Mouse (Mus musculus) layer of hippocampus, adult 8-10 months (tissue): ENCODE measurements around the gene Pm20d1. TPM values are rescaled to one million over a fixed set of nuclear protein-coding genes. Genes with fewer than 3 reads are reported as not detected.
"Not testable (repeated sequence)": the region's sequence is repeated elsewhere in the genome, so short reads cannot be mapped to it uniquely, and the experiment has no call there.

Experiments
- DNase-seq, 2 experiments: peaks; one replicate each; pipeline ENCODE4 v3.0.0; 2022; ENCODE audit warnings: low spot score in 2 of 2
- total RNA-seq, 4 experiments: library from RNA; stranded (reverse); gene quantifications; 2 replicates each; pipeline ENCODE4 v1.2.4; 2022

Pm20d1 gene
- total RNA-seq, 4 experiments from 2014 or later: 2.2 to 3.7 (median 2.8) TPM

- no peak for DNase-seq
Measured at GRCm38 (mm10) chr1:131794591-131794990, 2.6 kb upstream of the Pm20d1 start.

- DNase-seq: no peak
Measured at GRCm38 (mm10) chr1:131795171-131795570, 2.0 kb upstream of the Pm20d1 start.

GRCm38 (mm10) chr1:131800001-131800400 is 2.8 kb downstream of the Pm20d1 start:
- no peak for DNase-seq

GRCm38 (mm10) chr1:131801071-131801470 is 3.9 kb downstream of the Pm20d1 start:
- no peak for DNase-seq

- no peak for DNase-seq
Measured at GRCm38 (mm10) chr1:131802652-131803051, 5.5 kb downstream of the Pm20d1 start.

- no peak for DNase-seq
Measured at GRCm38 (mm10) chr1:131804166-131804565, 7.0 kb downstream of the Pm20d1 start.

GRCm38 (mm10) chr1:131808986-131809385 is 11.8 kb downstream of the Pm20d1 start:
- no peak for DNase-seq

GRCm38 (mm10) chr1:131809651-131810050 is 12.5 kb downstream of the Pm20d1 start:
- no peak for DNase-seq

GRCm38 (mm10) chr1:131811393-131811792 is 14.2 kb downstream of the Pm20d1 start:
- DNase-seq: no peak

- DNase-seq: no peak
Measured at GRCm38 (mm10) chr1:131812006-131812405, 14.8 kb downstream of the Pm20d1 start.

GRCm38 (mm10) chr1:131812631-131813295 is 15.6 kb downstream of the Pm20d1 start:
- no peak for DNase-seq

- no peak for DNase-seq
Measured at GRCm38 (mm10) chr1:131813731-131814130, 16.6 kb downstream of the Pm20d1 start.

- DNase-seq: no peak
Measured at GRCm38 (mm10) chr1:131814191-131814590, 17.0 kb downstream of the Pm20d1 start.

- DNase-seq: no peak
Measured at GRCm38 (mm10) chr1:131816886-131817285, 19.7 kb downstream of the Pm20d1 start.

GRCm38 (mm10) chr1:131820353-131820752 is 23.2 kb downstream of the Pm20d1 start:
- not testable (repeated sequence) for DNase-seq

GRCm38 (mm10) chr1:131820887-131821328 is 23.7 kb downstream of the Pm20d1 start:
- peak; percentile 55 for DNase-seq

- no peak for DNase-seq
Measured at GRCm38 (mm10) chr1:131822292-131822691, 25.1 kb downstream of the Pm20d1 start.

- DNase-seq: no peak
Measured at GRCm38 (mm10) chr1:131822856-131823492, 25.8 kb downstream of the Pm20d1 start.

- no peak for DNase-seq
Measured at GRCm38 (mm10) chr1:131823563-131823962, 26.4 kb downstream of the Pm20d1 start.

GRCm38 (mm10) chr1:131824528-131825181 is 27.5 kb downstream of the Pm20d1 start:
- no peak for DNase-seq

- DNase-seq: no peak
Measured at GRCm38 (mm10) chr1:131827207-131827786, 30.1 kb downstream of the Pm20d1 start, which contains the start of gene Slc41a1. Slc41a1 (plus strand) TSS chr1:131827493.

- DNase-seq: peak; percentile 93 to 95
Measured at GRCm38 (mm10) chr1:131827787-131828258, 30.6 kb downstream of the Pm20d1 start.
